Mouse (Mus musculus) adrenal gland (tissue): ENCODE results near the gene Ttc29.

Source experiments
- intact Hi-C: fragments of 180-260 bp; cut with DNase I; formaldehyde crosslinking; loops from one replicate; pipeline ENCODE4 v1.15.1; 2025

Ttc29 gene

GRCm38 (mm10) chr8:78277411-78277810 lies 64.3 kb downstream of the Ttc29 start:
- intact Hi-C loops = no loop called here

GRCm38 (mm10) chr8:78278598-78278997 lies 65.5 kb downstream of the Ttc29 start:
- intact Hi-C loops = no loop called here

GRCm38 (mm10) chr8:78284805-78285204 lies 71.7 kb downstream of the Ttc29 start:
- intact Hi-C loops = no loop called here

GRCm38 (mm10) chr8:78285366-78285765 lies 72.3 kb downstream of the Ttc29 start:
- intact Hi-C loops = no loop called here

- intact Hi-C loops = no loop called here
Measured at GRCm38 (mm10) chr8:78289374-78289971, 76.4 kb downstream of the Ttc29 start.

DNA sequence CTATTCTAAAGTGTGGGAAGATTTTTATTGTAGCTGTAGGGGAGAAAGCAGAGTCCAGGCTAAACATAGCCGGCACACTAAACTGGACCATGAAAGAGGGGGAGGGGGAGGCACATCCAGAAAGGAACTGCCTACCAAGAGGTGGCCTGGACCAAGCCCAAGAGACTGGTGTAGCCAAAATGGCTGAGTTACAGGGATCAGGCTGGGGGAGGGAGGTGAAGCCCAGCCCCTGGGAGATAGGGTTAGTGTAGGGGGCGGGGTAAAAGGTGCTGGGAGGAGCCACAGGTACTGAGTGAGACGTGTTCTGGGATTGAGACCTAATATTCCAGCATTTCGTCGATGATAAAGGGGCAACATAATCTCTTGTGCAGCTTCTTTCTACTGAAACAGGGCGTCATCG lies 77.2 kb downstream of the Ttc29 start:
- intact Hi-C loops = no loop called here

DNA sequence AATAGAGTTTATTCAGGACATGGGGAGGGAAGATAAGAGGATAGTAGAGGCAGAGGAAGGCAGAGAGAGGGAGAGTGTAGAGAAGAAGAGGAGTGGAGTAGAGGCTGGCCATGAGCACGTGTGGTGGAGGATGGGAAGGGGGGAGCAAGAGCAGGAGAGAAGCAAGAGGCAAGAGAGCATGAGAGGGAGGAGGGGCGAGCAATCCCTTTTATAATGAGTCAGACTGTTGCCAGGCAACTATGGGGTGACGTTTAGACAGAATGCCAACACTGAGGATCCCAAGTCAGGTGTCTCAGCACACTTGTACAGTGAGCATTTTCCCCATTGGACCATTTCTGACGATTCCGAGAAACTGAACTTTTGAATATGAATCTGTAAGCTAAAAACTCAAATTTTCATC lies 82.4 kb downstream of the Ttc29 start:
- intact Hi-C loops = no loop called here

DNA sequence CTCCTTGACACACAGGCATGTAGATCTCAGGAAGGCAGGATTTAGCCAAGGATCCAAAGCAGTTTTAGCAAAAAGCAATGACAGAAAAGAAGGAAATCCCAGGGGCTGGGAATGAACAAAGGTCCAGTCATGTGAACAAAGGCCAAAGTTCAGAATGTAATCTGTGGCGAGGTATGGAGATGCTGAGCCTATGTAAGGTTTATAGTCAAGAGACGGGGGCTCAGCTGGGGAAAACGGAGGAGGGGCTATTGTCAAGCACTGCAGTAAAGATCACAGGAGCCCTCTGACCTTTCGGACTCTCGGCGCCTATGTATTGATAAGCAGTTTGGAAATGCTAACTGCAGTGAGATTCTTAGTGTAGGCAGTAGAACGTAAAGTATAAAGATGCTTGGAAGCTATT lies 90.5 kb downstream of the Ttc29 start:
- intact Hi-C loops = no loop called here

- intact Hi-C loops = no loop called here
Measured at GRCm38 (mm10) chr8:78306604-78307003, 93.5 kb downstream of the Ttc29 start.

GRCm38 (mm10) chr8:78307131-78307530 lies 94.0 kb downstream of the Ttc29 start:
- intact Hi-C loops = no loop called here

DNA sequence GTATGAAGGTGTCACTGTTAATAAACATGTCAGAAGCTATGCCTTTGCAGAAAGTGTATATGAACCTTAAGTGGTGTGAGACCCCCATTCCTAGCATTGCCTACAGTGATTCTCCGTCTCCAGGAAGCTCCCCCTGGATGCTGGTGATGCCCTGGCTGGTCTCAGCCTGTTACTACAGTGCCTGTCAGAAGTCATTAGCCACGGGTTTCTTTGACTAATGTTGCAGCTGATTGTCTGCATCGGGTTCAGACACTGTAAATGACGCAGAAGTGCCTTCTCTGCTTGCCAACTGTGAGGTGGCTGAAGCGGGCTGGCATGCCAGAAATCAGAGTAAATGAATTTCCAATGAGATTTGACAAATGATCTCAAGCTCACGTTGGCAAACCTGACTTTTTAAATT lies 96.4 kb downstream of the Ttc29 start:
- intact Hi-C loops = no loop called here

GRCm38 (mm10) chr8:78315576-78315975 lies 102.5 kb downstream of the Ttc29 start:
- intact Hi-C loops = no loop called here

DNA sequence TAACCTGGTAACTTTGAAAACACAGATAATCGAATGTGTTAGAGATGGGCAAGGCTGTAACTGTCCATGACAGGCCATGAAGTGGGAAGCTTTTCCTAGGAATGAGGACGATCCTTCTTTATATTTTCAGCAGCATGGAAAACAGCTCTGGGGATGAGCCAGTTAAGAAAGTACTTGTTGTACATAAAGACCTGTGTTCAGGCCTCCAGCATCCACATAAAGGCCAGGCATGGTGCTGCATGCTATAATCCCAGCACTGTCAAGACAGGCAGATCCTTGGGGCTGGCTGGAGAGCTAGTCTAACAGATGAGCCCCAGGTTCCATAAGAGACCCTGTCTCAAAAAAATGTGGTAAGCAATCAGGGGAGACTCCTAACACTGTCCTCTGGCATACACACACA lies 104.6 kb downstream of the Ttc29 start:
- intact Hi-C loops = no loop called here

DNA sequence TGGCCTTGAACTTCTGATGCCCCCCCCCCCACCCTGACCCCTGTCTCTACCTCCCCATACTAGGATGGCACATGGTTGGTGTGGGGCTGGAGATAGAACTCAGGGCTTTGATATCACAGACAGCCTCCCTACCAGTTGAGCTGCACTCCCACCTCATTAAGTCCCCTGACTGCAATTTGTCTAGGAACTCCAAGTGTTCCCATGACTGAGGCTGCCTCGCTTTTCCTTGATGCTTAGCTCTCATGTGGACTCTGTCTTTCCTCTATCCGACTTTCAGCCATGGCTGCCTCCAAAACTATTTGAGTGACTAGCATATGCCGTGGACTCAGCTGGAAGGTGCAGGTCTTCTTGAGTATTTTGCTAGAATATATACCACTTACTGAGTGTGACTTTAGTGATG lies 110.3 kb downstream of the Ttc29 start:
- intact Hi-C loops = no loop called here

- intact Hi-C loops = no loop called here
Measured at GRCm38 (mm10) chr8:78340689-78341529, 127.8 kb downstream of the Ttc29 start.

- intact Hi-C loops = no loop called here
Measured at GRCm38 (mm10) chr8:78342151-78342550, 129.1 kb downstream of the Ttc29 start.

- intact Hi-C loops = no loop called here
Measured at GRCm38 (mm10) chr8:78344006-78344405, 130.9 kb downstream of the Ttc29 start.

GRCm38 (mm10) chr8:78345705-78346104 lies 132.6 kb downstream of the Ttc29 start:
- intact Hi-C loops = no loop called here

DNA sequence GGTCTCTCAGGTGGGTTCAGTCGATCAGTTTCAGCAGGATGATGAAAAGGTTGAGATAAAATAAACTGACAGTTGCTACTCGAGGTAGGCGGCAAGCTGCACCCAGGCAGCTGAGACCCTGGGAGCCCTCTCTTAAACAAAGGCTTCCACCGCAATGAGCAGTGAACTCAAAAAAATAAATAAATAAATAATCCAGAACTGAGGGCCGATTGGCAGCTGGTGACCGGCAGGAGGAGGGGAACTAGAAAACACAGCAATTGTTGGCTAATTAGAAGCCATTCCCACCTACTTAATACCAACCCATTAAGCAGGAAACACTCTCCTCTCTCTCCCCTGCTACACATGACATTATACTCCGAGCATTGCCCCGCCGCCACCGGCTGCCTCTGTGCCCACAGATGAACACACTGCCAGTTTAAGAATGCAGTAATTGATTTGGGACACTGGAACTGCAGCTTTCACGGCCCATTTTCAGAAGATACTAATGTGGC lies 133.1 kb downstream of the Ttc29 start:
- intact Hi-C loops = no loop called here

- intact Hi-C loops = no loop called here
Measured at GRCm38 (mm10) chr8:78353902-78354301, 140.8 kb downstream of the Ttc29 start.

DNA sequence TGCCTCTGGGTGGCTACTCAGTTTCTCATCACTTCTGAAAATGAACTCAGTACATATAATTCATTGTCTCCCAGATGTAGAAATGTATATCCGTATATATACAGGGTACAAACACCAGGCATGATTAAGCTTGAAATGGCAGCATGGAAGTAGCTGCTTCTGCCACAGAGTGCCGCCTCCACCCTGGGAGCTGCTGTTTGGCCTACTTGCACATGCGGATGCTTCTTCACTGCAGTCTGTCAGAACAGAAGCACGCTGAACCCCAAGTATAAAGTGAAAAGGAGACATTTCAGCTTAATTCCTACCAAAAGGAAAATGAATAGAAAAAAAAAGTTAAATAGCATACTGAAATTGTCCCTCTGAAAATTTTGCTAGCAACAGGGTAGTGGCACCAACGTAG lies 141.7 kb downstream of the Ttc29 start:
- intact Hi-C loops = no loop called here

DNA sequence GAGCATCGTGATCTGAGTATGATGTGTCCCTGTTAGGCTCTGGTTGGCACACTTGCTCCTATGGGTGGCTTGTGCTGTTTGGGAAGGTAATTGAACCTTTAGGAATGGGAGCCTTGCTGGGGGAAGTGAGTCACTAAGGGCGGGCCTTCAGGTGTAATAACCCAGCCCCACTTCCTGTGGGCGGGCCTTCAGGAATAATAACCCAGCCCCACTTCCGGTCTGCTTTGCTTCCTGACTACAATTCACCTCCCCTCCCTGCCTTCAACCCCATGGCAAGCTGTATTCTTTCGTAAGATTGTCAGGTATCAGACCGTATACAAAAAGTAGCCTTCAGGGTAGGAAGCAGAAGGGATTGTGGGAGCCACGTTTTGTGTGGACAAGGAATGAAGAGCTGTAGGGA lies 177.7 kb downstream of the Ttc29 start:
- intact Hi-C loops = no loop called here

- intact Hi-C loops = no loop called here
Measured at GRCm38 (mm10) chr8:78419272-78419671, 206.2 kb downstream of the Ttc29 start.
